Mouse (Mus musculus): ENCODE data around the gene Pcolce2.
A peak's percentile ranks its signal among the peaks of the same experiment; 100 is the strongest.

GRCm38 (mm10) chr9:95672760-95673159 lies 35.4 kb downstream of the Pcolce2 start:
- TF ChIP-seq POLR2A (IDR thresholded peaks at IDR 0.05; ENCODE audit: control insufficient read depth, low read depth, low read length) (no peak), CTCF (IDR thresholded peaks at IDR 0.05; ENCODE audit: control insufficient read depth, insufficient read depth, insufficient replicate concordance, low read depth, low read length) (peak; percentile 77; the same call in 1 of the 2 replicates)

Measured in testis, adult 2 months (tissue).